Mouse (Mus musculus) ES-Bruce4 (cell line): Measurements from ENCODE around the gene Lnx2. TPM values are rescaled to one million over a fixed set of nuclear protein-coding genes. Genes with fewer than 3 reads are reported as not detected.

Source experiments
- H3K27ac ChIP-seq: 2 replicates; pipeline ENCODE4 v1.5.1; 2012; ENCODE audit warnings: low read length, inconsistent platforms; ENCODE audit not compliant: insufficient read depth
- H3K27me3 ChIP-seq: 2 replicates; pipeline ENCODE4 v1.6.1; 2012; ENCODE audit warnings: mild to moderate bottlenecking, low read length, inconsistent platforms; ENCODE audit not compliant: control insufficient read depth, poor library complexity, insufficient read depth, severe bottlenecking
- H3K36me3 ChIP-seq: 2 replicates; pipeline ENCODE4 v1.6.1; 2012; ENCODE audit warnings: inconsistent platforms, mild to moderate bottlenecking, low read length, moderate library complexity; ENCODE audit not compliant: control insufficient read depth, poor library complexity, insufficient read depth, severe bottlenecking
- H3K4me1 ChIP-seq: one replicate; pipeline ENCODE4 v1.8.1; 2011; ENCODE audit warnings: low read length; ENCODE audit not compliant: control insufficient read depth, insufficient read depth
- H3K4me3 ChIP-seq: 2 replicates; pipeline ENCODE4 v1.5.1; 2011; ENCODE audit warnings: low read depth, mild to moderate bottlenecking, low read length
- H3K9ac ChIP-seq: 2 replicates; pipeline ENCODE4 v1.6.1; 2012; ENCODE audit warnings: low read depth, mild to moderate bottlenecking, inconsistent platforms; ENCODE audit not compliant: poor library complexity, severe bottlenecking
- H3K9me3 ChIP-seq: replicated peaks from 2 replicates; pipeline ENCODE4 v1.6.1; 2012; ENCODE audit warnings: mild to moderate bottlenecking, low read length, inconsistent platforms; ENCODE audit not compliant: control insufficient read depth, poor library complexity, insufficient read depth, severe bottlenecking
- CTCF ChIP-seq: IDR thresholded peaks from one replicate; pipeline ENCODE4 v1.8.1; 2011; ENCODE audit warnings: low read depth, low read length
- EP300 ChIP-seq: IDR thresholded peaks from 2 replicates; pipeline ENCODE4 v1.6.1; 2011; ENCODE audit warnings: low read depth, low read length; ENCODE audit not compliant: insufficient read depth
- POLR2A ChIP-seq: IDR thresholded peaks from one replicate; pipeline ENCODE4 v1.8.1; 2011; ENCODE audit warnings: low read length; ENCODE audit not compliant: insufficient read depth
- polyA plus RNA-seq: library from polyadenylated mRNA; stranded (reverse); fragments of >200 nt; gene quantifications from 2 replicates; pipeline ENCODE4 v1.2.4, GENCODE M21; 2011; ENCODE audit warnings: low read depth; ENCODE audit not compliant: missing spikeins, insufficient read depth, insufficient read length

Lnx2 gene
- polyA plus RNA-seq, 1 experiment = 9.0 TPM

DNA sequence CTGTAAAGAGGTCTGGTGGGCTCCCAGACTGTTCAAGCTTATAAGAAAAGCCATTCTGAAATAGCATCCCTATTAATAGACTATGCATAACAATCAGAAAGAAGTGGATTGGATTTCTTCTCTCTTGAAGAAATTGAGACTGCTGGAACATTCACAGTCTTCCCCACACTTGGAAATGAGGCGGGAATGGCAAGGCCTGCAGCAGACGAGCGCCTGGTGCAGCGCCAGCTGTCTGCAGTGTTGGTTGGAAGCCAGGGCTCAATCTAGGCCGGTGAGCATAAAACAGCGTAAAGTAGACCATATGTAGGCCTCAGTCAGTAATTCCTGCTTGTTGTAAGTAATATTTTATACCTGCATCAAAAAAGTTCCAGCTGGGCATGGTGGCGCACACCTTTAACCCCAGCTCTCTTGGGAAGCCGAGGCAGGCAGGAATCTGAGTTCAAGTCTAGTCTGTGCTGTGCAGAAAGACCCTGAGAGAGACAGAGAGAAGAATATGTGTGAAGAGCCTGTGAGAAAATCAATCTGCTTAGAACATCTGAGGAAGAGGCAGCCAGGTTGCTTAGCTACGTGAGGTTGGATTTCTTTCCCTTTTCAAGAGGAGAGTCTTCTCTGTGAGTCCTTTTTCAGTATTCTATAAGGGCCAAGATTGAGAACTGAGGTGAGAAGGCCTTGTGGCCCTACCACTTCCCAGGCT lies 9.0 kb upstream of the Lnx2 start:
- H3K9ac ChIP-seq = no peak overlapping the region
- H3K36me3 ChIP-seq = peaks cover 20% of the 10 kb centered on the region
- H3K4me3 ChIP-seq = no peak overlapping the region

DNA sequence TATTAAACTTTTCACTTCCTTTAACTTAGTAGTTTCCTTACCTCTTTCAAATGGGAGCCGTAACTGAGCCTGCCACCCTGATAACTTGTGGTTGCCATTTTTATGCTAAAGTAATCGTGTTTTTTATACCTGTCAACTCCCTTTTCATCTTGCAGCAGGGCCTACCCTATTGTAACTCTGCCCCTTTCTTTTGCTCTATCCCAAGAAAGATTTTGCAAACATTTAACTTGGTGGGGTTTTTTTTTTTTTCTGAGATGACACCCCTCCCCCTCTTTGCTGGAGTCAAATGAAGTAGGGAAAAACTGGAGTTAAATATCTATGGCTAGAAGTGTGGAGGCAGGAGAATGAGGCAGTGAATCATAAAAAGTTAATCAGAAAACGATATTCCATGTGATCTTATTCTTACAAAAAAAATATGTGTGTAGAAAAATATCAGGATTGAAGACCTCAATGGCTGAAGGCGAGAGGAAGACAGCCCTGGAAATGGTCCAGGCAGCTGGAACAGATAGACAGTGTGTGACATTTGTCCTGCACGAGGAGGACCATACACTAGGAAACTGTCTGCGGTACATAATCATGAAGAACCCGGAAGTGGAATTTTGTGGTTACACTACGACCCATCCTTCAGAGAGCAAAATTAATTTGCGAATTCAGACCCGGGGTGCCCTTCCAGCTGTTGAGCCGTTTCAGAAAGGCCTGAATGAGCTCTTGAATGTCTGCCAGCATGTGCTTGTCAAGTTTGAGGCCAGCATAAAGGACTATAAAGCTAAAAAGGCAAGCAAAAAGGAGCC lies 1.9 kb upstream of the Lnx2 start:
- Histone ChIP-seq H3K9me3 (no peaks in the 10 kb centered on the region), H3K27ac (no peak overlapping the region), H3K27me3 (no peaks in the 10 kb centered on the region), H3K4me1 (no peaks in the 10 kb centered on the region), H3K36me3 (peaks cover 24% of the 10 kb centered on the region), H3K4me3 (peak overlapping the region; percentile 90), H3K9ac (peak overlapping the region; percentile 81)
- TF ChIP-seq CTCF = no peak
- TF ChIP-seq EP300 = no peak
- TF ChIP-seq POLR2A = no peak

More for the DNA sequence above, 9.0 kb upstream of the Lnx2 start:
- Histone ChIP-seq H3K9me3 (no peaks in the 10 kb centered on the region), H3K27me3 (no peaks in the 10 kb centered on the region), H3K4me1 (no peaks in the 10 kb centered on the region), H3K27ac (no peak overlapping the region)
- TF ChIP-seq CTCF (no peak), EP300 (no peak), POLR2A (no peak)

DNA sequence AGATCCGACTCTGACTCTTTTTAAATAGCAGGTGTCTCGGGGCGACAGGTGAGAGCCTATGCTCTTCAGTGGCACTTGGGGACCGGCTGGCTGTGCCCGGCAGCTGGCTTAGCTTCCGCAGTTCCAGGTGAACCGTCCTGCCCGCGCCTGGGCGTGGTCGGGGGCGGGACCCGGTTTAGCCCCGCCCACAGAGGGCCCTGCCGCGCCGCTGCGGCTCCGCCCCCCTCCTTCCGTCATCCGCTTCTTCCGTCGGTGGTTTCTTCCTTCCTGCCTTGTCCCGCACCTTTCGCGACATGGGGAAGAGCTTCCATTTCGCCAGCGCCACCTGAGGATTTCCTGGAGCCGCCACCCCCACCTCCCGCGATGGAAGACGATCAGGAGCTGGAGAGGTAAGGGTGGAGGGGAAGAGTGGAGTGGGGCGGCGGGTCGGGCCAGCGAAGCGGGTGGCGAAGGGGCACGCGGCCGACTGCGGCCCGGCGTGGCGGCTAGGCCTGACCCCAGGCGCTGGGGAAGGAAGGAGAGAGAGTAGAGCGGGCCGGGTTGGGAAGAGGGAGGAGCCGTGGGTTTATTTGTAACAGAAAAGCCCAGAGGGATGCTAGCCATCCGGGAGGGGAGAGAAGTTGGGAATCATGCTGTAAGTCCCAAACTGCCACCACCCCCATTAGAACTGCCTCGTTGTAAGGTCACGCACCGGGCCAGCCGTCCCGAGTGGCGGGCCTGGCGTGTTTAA lies 1.1 kb upstream of the Lnx2 start:
- Histone ChIP-seq H3K36me3 (peaks cover 23% of the 10 kb centered on the region), H3K27me3 (no peaks in the 10 kb centered on the region), H3K4me1 (no peaks in the 10 kb centered on the region), H3K27ac (no peak overlapping the region), H3K9me3 (no peaks in the 10 kb centered on the region), H3K4me3 (peak overlapping the region; percentile 90), H3K9ac (peak overlapping the region; percentile 81)
- TF ChIP-seq EP300 (no peak), POLR2A (peak; percentile 16), CTCF (no peak)

- H3K27me3 ChIP-seq = no peaks in the 10 kb centered on the region
- no peaks in the 10 kb centered on the region for H3K9me3 ChIP-seq
- peaks cover 22% of the 10 kb centered on the region for H3K36me3 ChIP-seq
- TF ChIP-seq POLR2A (no peak), CTCF (no peak), EP300 (0 out of 2 replicates have a peak, but pooled peaks have one; percentile 8)
- no peaks in the 10 kb centered on the region for H3K4me1 ChIP-seq
- H3K4me3 ChIP-seq = peak within 1 kb of the TSS; percentile 98
- H3K27ac ChIP-seq = peak within 1 kb of the TSS; percentile 70
- peak within 1 kb of the TSS; percentile 83 for H3K9ac ChIP-seq
Measured at GRCm38 (mm10) chr5:147076799-147077165, 396 bp upstream of the Lnx2 start, which contains the start of gene Polr1d. Polr1d (plus strand) TSS chr5:147077050.

GRCm38 (mm10) chr5:147075103-147076025 lies 1.0 kb downstream of the Lnx2 start:
- H3K9me3 ChIP-seq = no peaks in the 10 kb centered on the region
- TF ChIP-seq CTCF (no peak), POLR2A (no peak), EP300 (no peak)
- peaks cover 15% of the 10 kb centered on the region for H3K36me3 ChIP-seq
- peak overlapping the region; percentile 98 for H3K4me3 ChIP-seq
- H3K4me1 ChIP-seq = no peaks in the 10 kb centered on the region
- peak overlapping the region; percentile 83 for H3K9ac ChIP-seq
- peak overlapping the region; percentile 70 for H3K27ac ChIP-seq
- no peaks in the 10 kb centered on the region for H3K27me3 ChIP-seq
